ENCODE assay signal across 8 mouse cellular contexts in the genomic region with DNA sequence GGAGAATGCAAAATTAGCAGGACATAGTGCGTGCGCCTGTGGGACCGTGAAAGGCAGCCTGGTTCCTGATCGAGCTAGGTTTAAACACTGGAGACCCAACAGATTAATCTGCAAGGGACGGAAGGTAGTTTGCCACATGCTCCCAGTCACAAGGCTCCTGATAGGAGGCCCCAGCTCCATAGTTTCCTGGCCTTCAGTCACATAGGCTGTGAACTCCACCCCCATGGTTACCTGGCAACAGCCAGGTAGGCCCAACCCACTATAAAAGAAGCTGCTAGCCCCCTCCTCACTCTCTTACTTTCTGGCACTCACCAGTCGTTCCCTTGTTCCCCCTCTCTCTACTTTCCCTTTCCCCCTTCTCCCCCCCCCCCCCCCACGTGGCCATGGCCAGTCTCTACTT. TPM values are rescaled to one million over a fixed set of nuclear protein-coding genes. Genes with fewer than 3 reads are reported as not detected.
DNase-seq lines count a peak whose midpoint lies in the region; ATAC-seq and TF ChIP-seq lines count a peak whose summit lies in the region.

No protein-coding gene starts in this region.

- H3K27me3 ChIP-seq in forebrain, postnatal 0 days (ENCODE audit: insufficient read depth, low read length) = no peaks in the 10 kb centered on the region
- H3K27me3 ChIP-seq in neural tube, embryonic 13.5 days = no peaks in the 10 kb centered on the region

- H3K4me2 ChIP-seq in forebrain, postnatal 0 days (ENCODE audit: low read depth) = peak overlapping the region; percentile 57
- H3K4me2 ChIP-seq in neural tube, embryonic 13.5 days = peak overlapping the region; percentile 58

- H3K4me3 ChIP-seq in forebrain, postnatal 0 days (ENCODE audit: low read depth, low read length) = peak overlapping the region; percentile 32; the same call in 1 of the 2 replicates
- peak overlapping the region; percentile 31 for H3K4me3 ChIP-seq in neural tube, embryonic 13.5 days

- peak; percentile 59 for ATAC-seq in forebrain, postnatal 0 days
- no peak; the same call in 1 of the 2 replicates for ATAC-seq in neural tube, embryonic 13.5 days (ENCODE audit: low read depth)

- H3K27ac ChIP-seq in forebrain, postnatal 0 days (ENCODE audit: low read depth, low read length) = no peak overlapping the region
- H3K27ac ChIP-seq in neural tube, embryonic 13.5 days (replicated peaks) = no peak overlapping the region

- H3K9ac ChIP-seq in forebrain, postnatal 0 days = no peak overlapping the region
- H3K9ac ChIP-seq in neural tube, embryonic 13.5 days = peak overlapping the region; percentile 56; the same call in 1 of the 2 replicates

- TF ChIP-seq CTCF in forebrain, postnatal 0 days (IDR thresholded peaks at IDR 0.05; ENCODE audit: low read depth) = no peak

- no peaks in the 10 kb centered on the region for H3K36me3 ChIP-seq in forebrain, postnatal 0 days (ENCODE audit: insufficient read depth)
- H3K36me3 ChIP-seq in neural tube, embryonic 13.5 days = no peaks in the 10 kb centered on the region

- 25% methylated on average over 6 of the region's 7 CpGs for WGBS in forebrain, postnatal 0 days
- WGBS in neural tube, embryonic 13.5 days = 47% methylated on average over 7 of the region's 7 CpGs

- peak; percentile 12 for DNase-seq in adrenal gland, postnatal 10 days
- DNase-seq in adrenal gland, postnatal 25 days = no peak
- peak; percentile 73 for DNase-seq in R1 (ENCODE audit: low read depth, low spot score)
- DNase-seq in forebrain, postnatal 0 days = no peak
- peak; percentile 29 to 53 for DNase-seq in kidney, postnatal 4 days
- DNase-seq in left cerebral cortex, adult 8-10 months (ENCODE audit: low spot score in 2 of 2) = no peak
- DNase-seq in adrenal gland, adult 18-20 months (ENCODE audit: low spot score in 2 of 2) = no peak

- no peaks in the 10 kb centered on the region for H3K4me1 ChIP-seq in forebrain, postnatal 0 days (ENCODE audit: insufficient read depth)
- H3K4me1 ChIP-seq in neural tube, embryonic 13.5 days (replicated peaks) = peaks cover 7% of the 10 kb centered on the region

- H3K9me3 ChIP-seq in forebrain, postnatal 0 days (ENCODE audit: low read length) = no peaks in the 10 kb centered on the region
- no peaks in the 10 kb centered on the region for H3K9me3 ChIP-seq in neural tube, embryonic 13.5 days

RNA-seq across cellular contexts. Expression of gene Asf1a, which starts 16.4 kb away (rescaled TPM):
- 10 to 100 TPM; 34.4 to 35.1 TPM for total RNA-seq in adrenal gland, postnatal 10 days (2021)
- 34.5 and 39.0 TPM in 2 replicates for total RNA-seq in adrenal gland, postnatal 25 days (2021)
- total RNA-seq in forebrain, postnatal 0 days (2014; rRNA removed) = 39.1 and 40.6 TPM in 2 replicates
- 62.1 and 72.8 TPM in 2 replicates for polyA plus RNA-seq in forebrain, postnatal 0 days (2015; fragmentation: Nextera tagmentation; extraction: Ambion mirVana)
- 88.2 and 107 TPM in 2 replicates for polyA plus RNA-seq in neural tube, embryonic 13.5 days (2015; fragmentation: Nextera tagmentation; extraction: Ambion mirVana)
- 10 to 100 TPM; 22.3 to 25.6 (median 23.3) TPM for total RNA-seq in left cerebral cortex, adult 8-10 months (2022)
- 10 to 100 TPM; 27.2 to 29.9 TPM for total RNA-seq in adrenal gland, adult 18-20 months (2021)

RNA-seq across cellular contexts. Expression of gene Mcm9, which starts 50.1 kb away (rescaled TPM):
- total RNA-seq in adrenal gland, postnatal 10 days (2021) = 10 to 100 TPM in 1 of 2 experiments, 1 to 10 TPM in 1; 8.9 to 14.3 TPM
- 13.3 and 16.9 TPM in 2 replicates for total RNA-seq in adrenal gland, postnatal 25 days (2021)
- 4.5 and 6.0 TPM in 2 replicates for total RNA-seq in forebrain, postnatal 0 days (2014; rRNA removed)
- 4.8 and 5.4 TPM in 2 replicates for polyA plus RNA-seq in forebrain, postnatal 0 days (2015; fragmentation: Nextera tagmentation; extraction: Ambion mirVana)
- polyA plus RNA-seq in neural tube, embryonic 13.5 days (2015; fragmentation: Nextera tagmentation; extraction: Ambion mirVana) = 6.4 and 9.1 TPM in 2 replicates
- 10 to 100 TPM in 1 of 4 experiments, 1 to 10 TPM in 3; 6.6 to 10.7 (median 7.0) TPM for total RNA-seq in left cerebral cortex, adult 8-10 months (2022)
- total RNA-seq in adrenal gland, adult 18-20 months (2021) = 1 to 10 TPM; 5.9 to 8.2 TPM

Comparison
In these comparisons a context has a peak if more than half of its experiments do, and no peak if none do; other contexts are left out.
1. DNase-seq: peak in adrenal gland, postnatal 10 days (single experiment), R1 (single experiment) and kidney, postnatal 4 days (2 of 2); none in adrenal gland, postnatal 25 days (single experiment), forebrain, postnatal 0 days (single experiment), left cerebral cortex, adult 8-10 months (0 of 2) and adrenal gland, adult 18-20 months (0 of 2).